Mouse (Mus musculus) CH12.LX (cell line): ENCODE data around the gene Epsti1.

ENCODE experiments used
- CHD2 ChIP-seq: IDR thresholded peaks from 2 replicates; pipeline ENCODE4 v1.6.1; 2011; ENCODE audit warnings: low read length, improper control_type of control experiment
- EP300 ChIP-seq: IDR thresholded peaks from 2 replicates; pipeline ENCODE4 v1.6.1; 2011; ENCODE audit warnings: low read length, improper control_type of control experiment
- ETS1 ChIP-seq: conservative IDR thresholded peaks from 2 replicates; pipeline ENCODE4 v1.6.1; 2012; ENCODE audit warnings: low read depth, mild to moderate bottlenecking, inconsistent platforms, low read length, improper control_type of control experiment, moderate library complexity
- MAZ ChIP-seq: IDR thresholded peaks from 2 replicates; pipeline ENCODE4 v1.6.1; 2012; ENCODE audit warnings: low read depth, mild to moderate bottlenecking, inconsistent platforms, low read length, improper control_type of control experiment, moderate library complexity
- NELFE ChIP-seq: IDR thresholded peaks from 2 replicates; pipeline ENCODE4 v1.6.1; 2011; ENCODE audit warnings: low read depth, low read length, improper control_type of control experiment
- POLR2A ChIP-seq: IDR thresholded peaks from 2 replicates; pipeline ENCODE4 v1.6.1; 2011; ENCODE audit warnings: low read depth, mild to moderate bottlenecking, improper control_type of control experiment, low read length
- SIN3A ChIP-seq: IDR thresholded peaks from 2 replicates; pipeline ENCODE4 v1.6.1; 2012; ENCODE audit warnings: low read length, improper control_type of control experiment, inconsistent platforms

DNA sequence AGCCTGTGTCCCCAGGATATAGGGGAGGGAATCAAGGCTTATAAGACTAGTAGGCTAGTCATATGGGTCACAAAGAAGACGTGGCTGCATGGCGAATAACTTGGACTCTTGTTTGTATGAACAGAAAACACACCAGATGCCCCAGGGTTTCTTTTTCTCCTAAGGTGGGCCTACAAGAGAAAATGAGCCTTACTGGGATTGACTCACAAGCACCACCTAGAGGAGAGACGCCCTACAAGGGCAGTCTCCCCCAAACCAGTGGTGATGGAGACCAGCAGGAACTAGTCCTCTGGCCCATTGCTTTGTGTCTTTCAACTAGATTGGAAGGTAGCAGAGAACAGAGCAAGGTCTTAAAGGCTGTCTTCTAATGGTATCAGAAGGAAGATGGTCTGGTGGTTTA, 22.7 kb downstream of the Epsti1 start:
- TF ChIP-seq CHD2 = no peak
- no peak for TF ChIP-seq EP300
- no peak for TF ChIP-seq SIN3A
- TF ChIP-seq POLR2A = no peak
- no peak for TF ChIP-seq MAZ
- TF ChIP-seq ETS1 = no peak
- TF ChIP-seq NELFE = no peak
